Mouse (Mus musculus) hindbrain, embryonic 12.5 days (tissue): ENCODE measurements around the gene Tctn3. TPM values are rescaled to one million over a fixed set of nuclear protein-coding genes. Genes with fewer than 3 reads are reported as not detected.

Experiments used
- ATAC-seq: fragments of 200-750 bp; cut with Nextera tagmentation; 2 replicates; pipeline ENCODE4 v1.8.0; 2017; ENCODE audit warnings: moderate TSS enrichment; ENCODE audit not compliant: low FRiP score
- H3K27ac ChIP-seq: fragments of 300-500 bp; sonication (generic); 2 replicates; pipeline ENCODE4 v1.5.1; 2016; ENCODE audit warnings: mild to moderate bottlenecking
- H3K27me3 ChIP-seq: fragments of 300-500 bp; sonication (generic); 2 replicates; pipeline ENCODE4 v1.6.1; 2016; ENCODE audit warnings: mild to moderate bottlenecking
- H3K36me3 ChIP-seq: fragments of 300-500 bp; sonication (generic); 2 replicates; pipeline ENCODE4 v1.6.1; 2016; ENCODE audit warnings: mild to moderate bottlenecking
- H3K4me1 ChIP-seq: fragments of 300-500 bp; sonication (generic); 2 replicates; pipeline ENCODE4 v1.6.1; 2016
- H3K4me2 ChIP-seq: fragments of 300-500 bp; sonication (generic); replicated peaks from 2 replicates; pipeline ENCODE4 v1.6.1; 2016; ENCODE audit warnings: mild to moderate bottlenecking
- H3K4me3 ChIP-seq: fragments of 300-500 bp; sonication (generic); 2 replicates; pipeline ENCODE4 v1.5.1; 2016; ENCODE audit warnings: mild to moderate bottlenecking
- H3K9ac ChIP-seq: fragments of 300-500 bp; sonication (generic); 2 replicates; pipeline ENCODE4 v1.6.1; 2016; ENCODE audit warnings: mild to moderate bottlenecking, moderate library complexity
- H3K9me3 ChIP-seq: fragments of 300-500 bp; sonication (generic); replicated peaks from 2 replicates; pipeline ENCODE4 v1.6.1; 2016; ENCODE audit warnings: mild to moderate bottlenecking
- WGBS: fragments of 180-500 bp; shearing (Covaris S2); methylation state at CpG from one replicate; pipeline ENCODE4 v1.1.7; 2016; 5-methylcytosine and 5-hydroxymethylcytosine counted together
- polyA plus RNA-seq: library from polyadenylated mRNA; unstranded; fragments of >200 nt; fragmentation: Nextera tagmentation; extraction: Ambion mirVana; gene quantifications from 2 replicates; pipeline ENCODE4 v1.2.1, GENCODE M21; 2016

The Tctn3 gene
- polyA plus RNA-seq, 1 experiment from 2014 or later: 16.0 TPM

DNA sequence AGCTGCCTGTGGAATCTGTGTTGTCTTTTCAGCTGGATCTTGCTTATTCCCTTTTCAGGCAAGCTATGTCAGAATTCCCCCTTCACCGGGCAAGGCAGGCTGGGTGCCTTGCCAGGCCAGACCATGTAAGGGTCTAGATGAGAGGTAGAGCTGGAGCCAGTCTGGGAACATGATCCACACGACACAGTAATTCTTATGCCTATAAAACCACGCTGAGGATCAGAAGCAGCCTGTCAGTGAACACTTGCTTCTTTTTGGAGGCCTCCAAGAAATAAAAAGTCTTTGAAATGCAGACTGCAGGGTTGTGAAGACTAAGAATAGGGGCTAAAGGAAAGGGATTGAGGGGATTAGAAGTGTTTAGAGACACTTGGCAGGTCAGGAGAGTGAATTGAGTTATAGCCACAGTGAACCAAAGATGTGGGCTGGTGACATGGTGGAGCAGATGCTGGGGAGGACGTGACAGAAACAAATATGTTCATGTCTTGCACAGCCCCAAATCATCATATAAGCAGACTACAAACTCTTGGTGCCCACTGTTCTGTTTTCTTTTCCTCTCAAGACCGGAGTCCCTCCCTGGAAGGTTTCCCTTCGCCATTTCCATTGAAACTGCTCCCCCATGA lies 62.4 kb downstream of the Tctn3 start:
- WGBS: 71% methylated on average over 6 of the region's 6 CpGs
- H3K4me3 ChIP-seq: no peak overlapping the region
- no peak overlapping the region for H3K9ac ChIP-seq
- no peak for ATAC-seq
- no peaks in the 10 kb centered on the region for H3K9me3 ChIP-seq
- H3K27ac ChIP-seq: no peak overlapping the region
- peaks cover 49% of the 10 kb centered on the region for H3K36me3 ChIP-seq
- H3K4me1 ChIP-seq: no peaks in the 10 kb centered on the region
- H3K27me3 ChIP-seq: no peaks in the 10 kb centered on the region
- no peak overlapping the region for H3K4me2 ChIP-seq

DNA sequence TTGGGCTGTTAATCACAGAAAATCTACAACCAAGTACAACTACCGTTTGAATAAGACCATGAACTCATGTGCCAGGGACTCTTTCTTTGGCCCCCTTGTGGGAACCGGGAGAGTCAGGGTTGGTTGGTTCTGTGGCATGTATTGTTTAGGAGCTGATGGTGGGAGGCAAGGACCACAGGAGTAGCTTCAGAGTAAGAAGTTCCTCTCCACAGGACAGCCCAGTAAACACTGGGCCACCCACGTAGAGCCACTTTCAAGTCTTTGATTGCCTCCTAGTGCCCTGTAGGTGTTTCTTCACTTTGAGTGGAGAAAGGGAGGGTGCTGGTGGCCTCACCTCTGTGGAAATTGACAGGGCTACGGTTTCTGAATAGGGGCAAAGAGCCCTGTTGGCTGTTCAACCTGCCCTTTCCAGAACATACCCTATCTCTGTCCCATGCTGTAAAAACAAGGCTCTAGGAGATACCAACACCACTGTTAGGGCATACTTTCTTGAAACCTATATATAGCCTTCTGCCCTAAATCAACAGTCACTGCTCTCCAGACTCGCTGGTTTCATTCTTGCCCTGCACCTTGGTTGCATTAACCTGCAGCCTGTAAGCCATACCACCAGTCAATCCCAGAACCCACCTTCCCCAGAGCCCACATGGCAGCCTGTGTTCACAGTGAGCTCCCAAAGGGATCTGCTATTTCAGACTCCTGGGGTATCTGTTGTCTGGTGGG lies 63.1 kb downstream of the Tctn3 start:
- WGBS: 30% methylated on average over 5 of the region's 5 CpGs
- Histone ChIP-seq H3K27ac (no peak overlapping the region), H3K4me1 (no peaks in the 10 kb centered on the region), H3K9me3 (no peaks in the 10 kb centered on the region), H3K4me2 (no peak overlapping the region), H3K9ac (no peak overlapping the region), H3K4me3 (no peak overlapping the region), H3K27me3 (no peaks in the 10 kb centered on the region), H3K36me3 (peaks cover 42% of the 10 kb centered on the region)
- ATAC-seq: no peak

DNA sequence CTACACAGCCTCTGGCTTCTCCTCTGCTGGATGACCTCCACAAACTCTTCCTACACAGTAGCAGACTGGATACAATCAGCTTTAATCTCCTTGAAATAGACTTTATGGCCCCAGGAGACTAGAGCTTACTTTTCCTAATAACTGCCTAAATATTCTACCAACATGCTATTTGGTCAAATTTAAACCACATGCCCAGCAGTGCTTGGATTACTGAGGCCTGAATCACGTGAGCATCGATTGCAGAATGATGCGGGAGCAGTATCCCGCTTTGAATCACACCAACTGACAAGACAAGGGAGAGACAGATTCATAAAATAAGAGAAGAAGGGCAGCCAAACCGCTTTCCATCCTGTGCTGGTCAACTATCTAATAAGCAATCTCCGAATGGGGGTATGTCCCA lies 63.6 kb downstream of the Tctn3 start:
- no peak overlapping the region for H3K4me3 ChIP-seq
- no peak for ATAC-seq
- no peak overlapping the region for H3K9ac ChIP-seq
- no peaks in the 10 kb centered on the region for H3K27me3 ChIP-seq
- peaks cover 36% of the 10 kb centered on the region for H3K36me3 ChIP-seq
- no peak overlapping the region for H3K27ac ChIP-seq
- no peaks in the 10 kb centered on the region for H3K4me1 ChIP-seq
- WGBS: 92% methylated on average over 6 of the region's 6 CpGs
- H3K4me2 ChIP-seq: no peak overlapping the region
- no peaks in the 10 kb centered on the region for H3K9me3 ChIP-seq

Other genes with a start within 250 kb of the Tctn3 start
- gene Sorbs1, start 98.5 kb downstream of the Tctn3 start, polyA plus RNA-seq: 101 and 106 TPM in 2 replicates
- gene Aldh18a1, start 23.8 kb downstream of the Tctn3 start, polyA plus RNA-seq: 80.2 and 82.3 TPM in 2 replicates
- 9.8 and 10.4 TPM in 2 replicates for gene Entpd1, start 133 bp upstream of the Tctn3 start, polyA plus RNA-seq
- gene Cc2d2b, start 136.5 kb upstream of the Tctn3 start, polyA plus RNA-seq: 0.25 TPM in 1 of 2 replicates, not detected in the other
- 27.8 and 29.3 TPM in 2 replicates for gene Ccnj, start 219.0 kb upstream of the Tctn3 start, polyA plus RNA-seq